Mouse (Mus musculus) lung, postnatal 0 days (tissue): ENCODE results near the gene Fam189b. TPM values are rescaled to one million over a fixed set of nuclear protein-coding genes. Genes with fewer than 3 reads are reported as not detected.

Experiments
- ATAC-seq: fragments of 200-750 bp; cut with Nextera tagmentation; 2 replicates; pipeline ENCODE4 v1.8.0; 2017; ENCODE audit warnings: moderate library complexity
- DNase-seq: peaks from one replicate; pipeline ENCODE4 v3.0.0-alpha.2; 2016; ENCODE audit warnings: low spot score
- H3K27ac ChIP-seq: fragments of 300-500 bp; sonication (generic); 2 replicates; pipeline ENCODE4 v1.5.1; 2014; ENCODE audit warnings: antibody characterized with exemption, mild to moderate bottlenecking, low read length, mixed read lengths
- H3K27me3 ChIP-seq: fragments of 300-500 bp; sonication (generic); replicated peaks from 2 replicates; pipeline ENCODE4 v1.6.1; 2014; ENCODE audit warnings: low read length, mixed read lengths; ENCODE audit not compliant: insufficient read depth
- H3K36me3 ChIP-seq: fragments of 300-500 bp; sonication (generic); 2 replicates; pipeline ENCODE4 v1.6.1; 2014; ENCODE audit warnings: low read length, mixed read lengths; ENCODE audit not compliant: insufficient read depth
- H3K4me1 ChIP-seq: fragments of 300-500 bp; sonication (generic); 2 replicates; pipeline ENCODE4 v1.6.1; 2014; ENCODE audit warnings: antibody characterized with exemption, low read depth, low read length, mixed read lengths; ENCODE audit not compliant: insufficient read depth
- H3K4me2 ChIP-seq: fragments of 300-500 bp; sonication (generic); replicated peaks from 2 replicates; pipeline ENCODE4 v1.6.1; 2014; ENCODE audit warnings: low read depth, mild to moderate bottlenecking, low read length, moderate library complexity, mixed read lengths
- H3K4me3 ChIP-seq: fragments of 300-500 bp; sonication (generic); 2 replicates; pipeline ENCODE4 v1.5.1; 2014; ENCODE audit warnings: low read depth, low read length
- H3K9ac ChIP-seq: fragments of 300-500 bp; sonication (generic); replicated peaks from 2 replicates; pipeline ENCODE4 v1.6.1; 2014; ENCODE audit warnings: low read depth, mild to moderate bottlenecking
- H3K9me3 ChIP-seq: fragments of 300-500 bp; sonication (generic); 2 replicates; pipeline ENCODE4 v1.6.1; 2016; ENCODE audit warnings: low read length, mixed read lengths
- CTCF ChIP-seq: IDR thresholded peaks from 2 replicates; pipeline ENCODE4 v1.5.1; 2016; ENCODE audit warnings: antibody characterized with exemption, mild to moderate bottlenecking
- EP300 ChIP-seq: IDR thresholded peaks from 2 replicates; pipeline ENCODE4 v1.6.1; 2016; ENCODE audit warnings: antibody characterized with exemption, mild to moderate bottlenecking, control low read depth
- WGBS: fragments of 180-500 bp; shearing (Covaris S2); extraction: QIAGEN DNeasy Blood & Tissue Kit; methylation state at CpG from one replicate; pipeline ENCODE4 v1.1.7; 2014; 5-methylcytosine and 5-hydroxymethylcytosine counted together
- polyA plus RNA-seq: library from polyadenylated mRNA; unstranded; fragments of >200 nt; fragmentation: Nextera tagmentation; extraction: Ambion mirVana; gene quantifications from 2 replicates; pipeline ENCODE4 v1.2.1, GENCODE M21; 2015

Gene Fam189b
- polyA plus RNA-seq, 1 experiment from 2014 or later, result 6.6 TPM

GRCm38 (mm10) chr3:89177242-89178106, 5.5 kb upstream of the Fam189b start, which contains the start of gene Scamp3:
Gene Scamp3 (plus strand): TSS chr3:89177473.
- peaks cover 40% of the 10 kb centered on the region for H3K36me3 ChIP-seq
- peak within 1 kb of the TSS; percentile 57 for H3K9ac ChIP-seq
- no peaks in the 10 kb centered on the region for H3K9me3 ChIP-seq
- peak within 1 kb of the TSS; percentile 63 for H3K27ac ChIP-seq
- DNase-seq, result peak; percentile 98
- TF ChIP-seq CTCF, result no peak
- no peak for TF ChIP-seq EP300
- H3K4me3 ChIP-seq, result peak within 1 kb of the TSS; percentile 51
- peak; percentile 98 for ATAC-seq
- H3K27me3 ChIP-seq, result no peaks in the 10 kb centered on the region
- H3K4me2 ChIP-seq, result peak within 1 kb of the TSS; percentile 79
- H3K4me1 ChIP-seq, result 0 out of 2 replicates have a peak, but pooled peaks cover 3% of the 10 kb centered on the region
- under 1% methylated on average over 43 of the region's 43 CpGs for WGBS

GRCm38 (mm10) chr3:89178107-89178385, 4.9 kb upstream of the Fam189b start:
- peaks cover 34% of the 10 kb centered on the region for H3K36me3 ChIP-seq
- 0 out of 2 replicates have a peak, but pooled peaks cover 3% of the 10 kb centered on the region for H3K4me1 ChIP-seq
- H3K9me3 ChIP-seq, result no peaks in the 10 kb centered on the region
- ATAC-seq, result no peak
- H3K4me3 ChIP-seq, result peak overlapping the region; percentile 51
- peak overlapping the region; percentile 79 for H3K4me2 ChIP-seq
- H3K27ac ChIP-seq, result peak overlapping the region; percentile 63
- WGBS, result 3% methylated on average over 6 of the region's 6 CpGs
- peak overlapping the region; percentile 57 for H3K9ac ChIP-seq
- DNase-seq, result no peak
- TF ChIP-seq EP300 (no peak), CTCF (no peak)
- H3K27me3 ChIP-seq, result no peaks in the 10 kb centered on the region

- DNase-seq, result no peak
- Histone ChIP-seq H3K27ac (no peak overlapping the region), H3K36me3 (peaks cover 24% of the 10 kb centered on the region), H3K27me3 (no peaks in the 10 kb centered on the region), H3K4me2 (no peak overlapping the region), H3K4me3 (no peak overlapping the region), H3K9me3 (no peaks in the 10 kb centered on the region), H3K9ac (no peak overlapping the region), H3K4me1 (peaks cover 7% of the 10 kb centered on the region; the same call in 1 of the 2 replicates)
- WGBS, result 88% methylated on average over 11 of the region's 11 CpGs
- ATAC-seq, result no peak
- TF ChIP-seq CTCF (no peak), EP300 (no peak)
Measured at GRCm38 (mm10) chr3:89179056-89179455, 3.9 kb upstream of the Fam189b start.

- DNase-seq (no peak), ATAC-seq (no peak)
- Histone ChIP-seq H3K9me3 (no peaks in the 10 kb centered on the region), H3K4me2 (no peak overlapping the region), H3K4me1 (peaks cover 7% of the 10 kb centered on the region; the same call in 1 of the 2 replicates), H3K27me3 (no peaks in the 10 kb centered on the region), H3K36me3 (peaks cover 10% of the 10 kb centered on the region; the same call in 1 of the 2 replicates), H3K9ac (no peak overlapping the region), H3K4me3 (no peak overlapping the region), H3K27ac (no peak overlapping the region)
- TF ChIP-seq CTCF (no peak), EP300 (no peak)
- WGBS, result 89% methylated on average over 27 of the region's 27 CpGs
Measured at GRCm38 (mm10) chr3:89181749-89182500, 1.0 kb upstream of the Fam189b start.

- Histone ChIP-seq H3K27ac (no peak overlapping the region), H3K36me3 (peaks cover 10% of the 10 kb centered on the region; the same call in 1 of the 2 replicates), H3K9ac (no peak overlapping the region), H3K4me1 (peaks cover 7% of the 10 kb centered on the region; the same call in 1 of the 2 replicates), H3K9me3 (no peaks in the 10 kb centered on the region), H3K4me3 (peak overlapping the region; percentile 50), H3K4me2 (peak overlapping the region; percentile 89), H3K27me3 (no peaks in the 10 kb centered on the region)
- DNase-seq (no peak), ATAC-seq (no peak)
- TF ChIP-seq CTCF (no peak), EP300 (no peak)
- 33% methylated on average over 7 of the region's 7 CpGs for WGBS
Measured at GRCm38 (mm10) chr3:89182531-89183057, 349 bp upstream of the Fam189b start.

- H3K9ac ChIP-seq, result no peak overlapping the region
- 79% methylated on average over 5 of the region's 6 CpGs for WGBS
- no peaks in the 10 kb centered on the region for H3K9me3 ChIP-seq
- peaks cover 10% of the 10 kb centered on the region; the same call in 1 of the 2 replicates for H3K36me3 ChIP-seq
- no peak overlapping the region for H3K27ac ChIP-seq
- H3K4me3 ChIP-seq, result no peak overlapping the region
- peaks cover 4% of the 10 kb centered on the region; the same call in 1 of the 2 replicates for H3K4me1 ChIP-seq
- no peaks in the 10 kb centered on the region for H3K27me3 ChIP-seq
- DNase-seq (no peak), ATAC-seq (no peak)
- peak overlapping the region; percentile 89 for H3K4me2 ChIP-seq
- TF ChIP-seq CTCF (no peak), EP300 (no peak)
Measured at GRCm38 (mm10) chr3:89183959-89184315, 994 bp downstream of the Fam189b start.
